Mouse (Mus musculus): Measurements from ENCODE around the gene Pald1.

DNA sequence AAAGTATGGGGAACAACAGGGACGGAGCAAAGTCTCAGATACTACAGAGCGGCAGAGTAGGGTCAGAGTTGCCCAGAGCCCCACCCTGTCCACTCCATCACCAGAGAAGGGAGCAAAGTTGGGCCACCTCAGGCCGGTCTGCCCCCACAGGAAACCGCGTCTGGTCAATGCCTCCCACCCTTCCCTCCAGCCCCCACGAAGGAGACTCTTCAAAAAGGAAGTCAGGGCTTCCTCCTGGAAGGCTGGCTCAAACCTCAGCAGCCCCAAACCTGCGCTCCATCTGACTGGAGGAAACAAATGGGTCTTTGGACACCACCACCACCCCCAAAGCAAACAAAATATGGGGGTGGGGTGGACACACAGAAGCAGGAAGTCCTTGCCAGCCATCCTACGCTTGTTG is 1.5 kb downstream of the Pald1 start:
- TF ChIP-seq CTCF (IDR thresholded peaks at IDR 0.05; ENCODE audit: low read depth) (no peak), EP300 (IDR thresholded peaks at IDR 0.05; ENCODE audit: low read depth) (no peak)
